Mouse (Mus musculus): ENCODE measurements at regions not wholly inside any gene's neighbourhood (a gene's known extent, or its start where the extent isn't known, plus 50 kb on each side); places are given as distances from the start of the nearest gene placed in this dataset.

DNA sequence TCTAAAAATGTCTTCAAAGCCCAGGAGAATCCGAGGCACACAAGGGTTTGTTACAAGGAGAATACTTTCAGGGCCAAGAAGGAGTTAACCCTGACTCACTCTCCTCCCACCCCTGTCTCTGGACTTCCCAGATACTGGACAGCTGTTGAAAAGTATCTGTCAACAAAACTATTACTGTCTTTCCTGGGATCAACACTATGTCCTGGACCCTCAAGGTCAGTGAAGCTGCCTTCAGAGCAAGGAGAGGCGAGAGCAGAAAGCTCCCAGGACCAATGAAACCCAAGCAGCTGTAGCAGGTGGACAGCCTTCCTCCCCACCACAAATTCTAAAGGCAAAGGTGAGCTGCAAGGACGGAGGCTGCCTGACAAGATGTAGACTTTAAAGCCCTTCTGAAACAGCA is 70.1 kb upstream of the Spag17 start:
- H3K4me3 ChIP-seq (ENCODE audit: low read depth, low read length) = no peak overlapping the region
- H3K4me1 ChIP-seq (ENCODE audit: control insufficient read depth, insufficient read depth, low read length) = peaks cover 2% of the 10 kb centered on the region; the same call in 1 of the 2 replicates
- H3K9ac ChIP-seq (ENCODE audit: low read length) = no peak overlapping the region
- H3K4me2 ChIP-seq = no peak overlapping the region
- no peak overlapping the region for H3K27ac ChIP-seq (ENCODE audit: low read depth, low read length)
- H3K27me3 ChIP-seq (ENCODE audit: control insufficient read depth, insufficient read depth, low read length) = no peaks in the 10 kb centered on the region
- no peak for ATAC-seq (ENCODE audit: low FRiP score)
- DNase-seq (ENCODE audit: low spot score, missing footprints) = no peak
- 73% methylated on average over 3 of the region's 3 CpGs for WGBS
- no peaks in the 10 kb centered on the region for H3K9me3 ChIP-seq (ENCODE audit: control insufficient read depth, low read length)
- no peaks in the 10 kb centered on the region for H3K36me3 ChIP-seq (ENCODE audit: control insufficient read depth, insufficient read depth, low read length)

GRCm38 (mm10) chr3:99817965-99818364 is 67.2 kb upstream of the Spag17 start:
- DNase-seq (ENCODE audit: low spot score, missing footprints) (peak; percentile 85), ATAC-seq (ENCODE audit: low FRiP score) (no peak)
- Histone ChIP-seq H3K27me3 (ENCODE audit: control insufficient read depth, insufficient read depth, low read length) (no peaks in the 10 kb centered on the region), H3K36me3 (ENCODE audit: control insufficient read depth, insufficient read depth, low read length) (no peaks in the 10 kb centered on the region), H3K27ac (ENCODE audit: low read depth, low read length) (no peak overlapping the region), H3K9ac (ENCODE audit: low read length) (no peak overlapping the region), H3K4me2 (no peak overlapping the region), H3K4me1 (ENCODE audit: control insufficient read depth, insufficient read depth, low read length) (peaks cover 2% of the 10 kb centered on the region; the same call in 1 of the 2 replicates), H3K9me3 (ENCODE audit: control insufficient read depth, low read length) (no peaks in the 10 kb centered on the region), H3K4me3 (ENCODE audit: low read depth, low read length) (no peak overlapping the region)
- WGBS = 65% methylated on average over 8 of the region's 8 CpGs

- no peak overlapping the region for H3K9ac ChIP-seq (ENCODE audit: low read length)
- peaks cover 2% of the 10 kb centered on the region; the same call in 1 of the 2 replicates for H3K4me1 ChIP-seq (ENCODE audit: control insufficient read depth, insufficient read depth, low read length)
- H3K4me3 ChIP-seq (ENCODE audit: low read depth, low read length) = no peak overlapping the region
- DNase-seq (ENCODE audit: low spot score, missing footprints) = no peak
- ATAC-seq (ENCODE audit: low FRiP score) = no peak
- H3K27ac ChIP-seq (ENCODE audit: low read depth, low read length) = no peak overlapping the region
- H3K27me3 ChIP-seq (ENCODE audit: control insufficient read depth, insufficient read depth, low read length) = no peaks in the 10 kb centered on the region
- WGBS = 88% methylated on average over 5 of the region's 5 CpGs
- no peak overlapping the region for H3K4me2 ChIP-seq
- no peaks in the 10 kb centered on the region for H3K36me3 ChIP-seq (ENCODE audit: control insufficient read depth, insufficient read depth, low read length)
- no peaks in the 10 kb centered on the region for H3K9me3 ChIP-seq (ENCODE audit: control insufficient read depth, low read length)
Measured at GRCm38 (mm10) chr3:99822735-99823134, 62.5 kb upstream of the Spag17 start.

- Histone ChIP-seq H3K9me3 (ENCODE audit: control insufficient read depth, low read length) (no peaks in the 10 kb centered on the region), H3K36me3 (ENCODE audit: control insufficient read depth, insufficient read depth, low read length) (no peaks in the 10 kb centered on the region), H3K4me1 (ENCODE audit: control insufficient read depth, insufficient read depth, low read length) (no peaks in the 10 kb centered on the region), H3K27me3 (ENCODE audit: control insufficient read depth, insufficient read depth, low read length) (no peaks in the 10 kb centered on the region), H3K27ac (ENCODE audit: low read depth, low read length) (no peak overlapping the region), H3K9ac (ENCODE audit: low read length) (no peak overlapping the region), H3K4me2 (no peak overlapping the region), H3K4me3 (ENCODE audit: low read depth, low read length) (no peak overlapping the region)
- 90% methylated on average over 3 of the region's 3 CpGs for WGBS
- no peak for DNase-seq (ENCODE audit: low spot score, missing footprints)
- no peak for ATAC-seq (ENCODE audit: low FRiP score)
Measured at GRCm38 (mm10) chr3:99823256-99823655, 62.0 kb upstream of the Spag17 start.
